Mouse (Mus musculus) hindbrain, embryonic 15.5 days (tissue): ENCODE measurements around the gene Notch4. TPM values are rescaled to one million over a fixed set of nuclear protein-coding genes. Genes with fewer than 3 reads are reported as not detected.

Experiments
- ATAC-seq: fragments of 200-750 bp; cut with Nextera tagmentation; 2 replicates; pipeline ENCODE4 v1.8.0; 2017; ENCODE audit warnings: low read depth, moderate number of reproducible peaks, moderate TSS enrichment; ENCODE audit not compliant: low FRiP score
- H3K27ac ChIP-seq: fragments of 300-500 bp; sonication (generic); replicated peaks from 2 replicates; pipeline ENCODE4 v1.5.1; 2015; ENCODE audit warnings: mild to moderate bottlenecking, inconsistent platforms
- H3K27me3 ChIP-seq: fragments of 300-500 bp; sonication (generic); 2 replicates; pipeline ENCODE4 v1.6.1; 2015; ENCODE audit warnings: control low read depth, inconsistent platforms
- H3K36me3 ChIP-seq: fragments of 300-500 bp; sonication (generic); 2 replicates; pipeline ENCODE4 v1.6.1; 2015; ENCODE audit warnings: control low read depth, inconsistent platforms
- H3K4me1 ChIP-seq: fragments of 300-500 bp; sonication (generic); replicated peaks from 2 replicates; pipeline ENCODE4 v1.6.1; 2015; ENCODE audit warnings: control low read depth, inconsistent platforms
- H3K4me2 ChIP-seq: fragments of 300-500 bp; sonication (generic); 2 replicates; pipeline ENCODE4 v1.6.1; 2015; ENCODE audit warnings: moderate library complexity, mild to moderate bottlenecking, inconsistent platforms
- H3K4me3 ChIP-seq: fragments of 300-500 bp; sonication (generic); 2 replicates; pipeline ENCODE4 v1.5.1; 2015; ENCODE audit warnings: mild to moderate bottlenecking, inconsistent platforms
- H3K9ac ChIP-seq: fragments of 300-500 bp; sonication (generic); 2 replicates; pipeline ENCODE4 v1.6.1; 2015; ENCODE audit warnings: inconsistent platforms
- H3K9me3 ChIP-seq: fragments of 300-500 bp; sonication (generic); 2 replicates; pipeline ENCODE4 v1.6.1; 2016; ENCODE audit warnings: control low read depth, inconsistent platforms
- WGBS: fragments of 180-500 bp; shearing (Covaris S2); methylation state at CpG from one replicate; pipeline ENCODE4 v1.1.7; 2015; 5-methylcytosine and 5-hydroxymethylcytosine counted together
- polyA plus RNA-seq: library from polyadenylated mRNA; unstranded; fragments of >200 nt; fragmentation: Nextera tagmentation; extraction: Ambion mirVana; gene quantifications from 2 replicates; pipeline ENCODE4 v1.2.1, GENCODE M21; 2015

The Notch4 gene
- polyA plus RNA-seq, 1 experiment from 2014 or later = 7.8 TPM

DNA sequence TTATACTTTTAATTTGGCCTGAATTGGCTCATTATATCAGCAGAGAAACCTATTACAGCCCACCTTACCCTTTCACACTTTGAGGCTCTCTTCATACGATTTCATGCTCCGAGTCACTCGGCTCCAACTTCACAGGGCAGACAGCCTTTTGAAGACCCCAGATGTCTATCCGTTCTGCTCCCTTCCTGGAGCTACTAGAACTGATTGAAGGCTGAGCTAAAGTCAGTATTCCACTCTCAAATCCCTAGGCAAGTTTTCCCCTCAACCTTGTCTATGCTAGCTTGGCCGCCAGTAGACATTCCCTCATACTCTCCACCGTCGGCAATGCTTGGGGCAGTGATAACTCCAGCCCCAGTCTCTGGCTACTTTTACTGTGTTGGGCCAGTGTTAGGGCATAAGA lies 25.1 kb downstream of the Notch4 start:
- Histone ChIP-seq H3K36me3 (no peaks in the 10 kb centered on the region), H3K27ac (no peak overlapping the region), H3K4me3 (no peak overlapping the region), H3K4me1 (peaks cover 65% of the 10 kb centered on the region), H3K9ac (no peak overlapping the region), H3K9me3 (no peaks in the 10 kb centered on the region), H3K27me3 (no peaks in the 10 kb centered on the region), H3K4me2 (no peak overlapping the region)
- 48% methylated on average over 7 of the region's 7 CpGs for WGBS
- no peak for ATAC-seq

DNA sequence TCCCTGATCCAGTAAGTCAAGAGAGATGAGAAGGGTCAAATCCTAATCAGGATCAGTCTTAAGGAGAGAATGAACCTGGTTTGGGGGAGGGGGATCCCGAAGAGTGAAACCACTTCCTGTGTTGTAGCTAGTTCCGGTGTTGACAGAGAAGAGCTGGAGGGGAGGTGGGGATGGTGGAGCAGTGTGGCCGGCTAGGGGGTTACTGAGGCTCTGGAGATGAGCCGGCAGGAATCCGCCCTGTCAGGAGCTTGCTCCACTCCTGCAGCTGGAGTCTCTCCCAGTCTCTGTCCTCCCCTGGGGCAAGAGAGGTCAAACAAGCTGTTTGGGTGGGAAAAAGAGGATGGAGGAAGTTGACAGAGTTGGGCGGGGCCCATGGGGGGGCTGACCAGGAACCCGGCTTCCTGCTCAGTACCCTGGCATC lies 25.6 kb downstream of the Notch4 start, which contains the start of gene Gpsm3:
Gpsm3 (plus strand) TSS at position 126 of the 421 bp plus-strand sequence.
- Histone ChIP-seq H3K4me2 (peak within 1 kb of the TSS; percentile 89), H3K4me3 (peak within 1 kb of the TSS; percentile 65; the same call in 1 of the 2 replicates), H3K9ac (peak within 1 kb of the TSS; percentile 14; the same call in 1 of the 2 replicates), H3K27me3 (no peaks in the 10 kb centered on the region), H3K27ac (peak within 1 kb of the TSS; percentile 10; the same call in 1 of the 2 replicates), H3K36me3 (peaks cover 4% of the 10 kb centered on the region; the same call in 1 of the 2 replicates), H3K9me3 (no peaks in the 10 kb centered on the region), H3K4me1 (peaks cover 70% of the 10 kb centered on the region)
- WGBS = 34% methylated on average over 7 of the region's 7 CpGs
- no peak for ATAC-seq

DNA sequence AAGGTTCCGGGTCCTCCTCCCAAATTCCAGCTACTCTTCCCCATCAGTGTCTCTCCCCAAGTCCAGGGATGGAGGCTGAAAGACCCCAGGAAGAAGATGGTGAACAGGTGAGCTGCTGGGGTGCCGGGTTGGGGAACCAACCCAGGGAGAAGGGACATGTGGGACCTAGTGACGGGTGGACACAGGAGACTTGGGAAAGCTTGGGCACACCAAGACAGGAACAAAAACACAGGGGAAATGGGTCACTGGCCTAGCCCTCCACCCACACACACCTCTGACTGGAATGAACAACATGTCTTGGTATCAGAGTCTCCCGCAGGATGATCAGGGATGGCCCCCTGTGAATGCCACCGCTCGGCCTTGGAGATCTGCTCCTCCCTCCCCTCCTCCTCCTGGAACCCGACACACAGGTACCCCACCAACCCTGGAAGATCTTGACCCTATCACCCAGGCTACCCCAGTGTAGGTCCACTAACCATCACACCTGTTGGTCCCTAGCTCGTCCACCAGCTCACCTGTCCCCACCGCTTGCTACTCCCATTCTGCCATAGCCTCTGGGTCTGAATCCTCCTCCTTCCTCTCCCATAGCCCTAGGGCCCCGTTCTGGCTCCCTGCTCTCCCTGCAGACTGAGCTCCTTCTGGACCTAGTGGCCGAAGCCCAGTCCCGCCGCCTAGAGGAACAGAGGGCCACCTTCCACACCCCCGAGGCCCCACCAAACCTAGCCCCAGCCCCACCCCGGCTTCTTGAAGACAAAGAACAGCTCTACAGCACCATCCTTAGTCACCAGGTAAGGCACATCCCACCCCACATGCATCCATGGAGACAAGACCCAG lies 26.3 kb downstream of the Notch4 start:
- no peak overlapping the region for H3K4me3 ChIP-seq
- H3K4me1 ChIP-seq = peaks cover 77% of the 10 kb centered on the region
- WGBS = 65% methylated on average over 15 of the region's 15 CpGs
- H3K9me3 ChIP-seq = no peaks in the 10 kb centered on the region
- peaks cover 9% of the 10 kb centered on the region; the same call in 1 of the 2 replicates for H3K36me3 ChIP-seq
- peak overlapping the region; percentile 89 for H3K4me2 ChIP-seq
- H3K27me3 ChIP-seq = no peaks in the 10 kb centered on the region
- H3K27ac ChIP-seq = peak overlapping the region; percentile 98; the same call in 1 of the 2 replicates
- H3K9ac ChIP-seq = no peak overlapping the region
- no peak for ATAC-seq

DNA sequence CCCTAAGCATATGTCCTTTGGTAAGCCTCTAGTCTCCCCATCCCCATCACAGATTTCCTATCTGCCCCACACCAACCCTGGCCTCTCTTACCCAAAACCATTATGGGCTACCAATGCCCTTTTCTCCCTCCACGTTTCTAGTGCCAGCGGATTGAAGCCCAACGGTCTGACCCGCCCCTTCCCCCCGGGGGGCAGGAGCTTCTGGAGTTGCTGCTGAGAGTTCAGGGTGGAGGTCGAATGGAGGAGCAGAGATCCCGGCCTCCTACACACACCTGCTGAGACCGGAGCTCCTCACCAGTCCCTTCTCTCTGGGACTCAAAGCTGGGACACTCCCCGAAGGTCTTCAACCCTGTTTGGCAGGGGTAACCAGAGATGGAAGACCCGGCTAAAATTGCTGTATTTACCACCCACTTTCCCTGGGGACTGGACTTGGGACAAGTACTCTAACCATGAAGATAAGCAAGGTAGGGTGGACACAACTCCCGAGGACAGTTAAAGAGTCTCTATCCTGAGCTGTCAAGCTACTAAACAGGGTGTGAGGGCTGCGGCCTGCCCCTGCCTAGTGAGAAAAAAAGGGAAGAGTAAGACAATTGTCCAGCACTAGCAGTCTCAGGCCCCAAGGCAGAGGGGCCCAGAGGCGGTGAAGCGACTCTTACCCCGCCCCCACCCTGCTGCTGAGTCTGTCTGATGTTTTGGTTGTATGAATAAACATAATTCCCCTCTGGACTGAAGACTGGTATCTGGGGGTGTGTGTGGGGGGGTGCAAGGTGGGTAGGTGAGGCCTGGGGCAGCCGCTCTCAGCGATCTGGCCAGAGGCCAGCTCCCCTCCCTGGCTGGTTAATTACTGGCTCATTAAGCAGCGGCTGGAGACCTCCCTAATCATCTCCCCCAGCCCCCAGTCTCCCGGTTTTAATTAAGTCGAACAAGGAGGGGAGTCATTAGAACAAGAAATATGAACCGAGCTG lies 27.2 kb downstream of the Notch4 start, which contains the start of gene Pbx2:
Pbx2 (plus strand) TSS at position 238 of the 965 bp plus-strand sequence.
- no peaks in the 10 kb centered on the region for H3K27me3 ChIP-seq
- H3K9ac ChIP-seq = peak within 1 kb of the TSS; percentile 95
- peak within 1 kb of the TSS; percentile 85 for H3K4me3 ChIP-seq
- WGBS = 1% methylated on average over 21 of the region's 21 CpGs
- peak within 1 kb of the TSS; percentile 98 for H3K27ac ChIP-seq
- peaks cover 17% of the 10 kb centered on the region for H3K36me3 ChIP-seq
- ATAC-seq = no peak
- H3K4me2 ChIP-seq = peak within 1 kb of the TSS; percentile 89
- no peaks in the 10 kb centered on the region for H3K9me3 ChIP-seq
- H3K4me1 ChIP-seq = peaks cover 72% of the 10 kb centered on the region

DNA sequence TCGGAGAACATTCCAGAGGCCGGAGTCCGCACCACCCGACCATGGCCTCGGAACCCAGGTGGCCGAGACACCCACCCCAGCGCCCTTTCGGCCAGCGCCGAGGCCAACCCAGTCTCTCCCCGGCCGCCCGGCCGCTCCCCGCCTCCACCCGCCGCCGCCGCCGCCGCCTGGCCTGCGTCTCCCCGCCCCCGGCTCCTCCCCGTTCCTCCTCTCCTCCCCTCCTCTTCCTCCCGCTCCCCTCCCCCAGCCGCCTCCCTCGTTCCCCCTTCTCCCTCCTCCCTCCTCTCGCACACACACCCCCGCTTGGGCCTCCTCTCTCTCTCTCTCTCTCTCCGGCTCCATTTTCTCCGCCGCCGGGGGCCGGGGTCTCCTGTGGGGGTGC lies 27.9 kb downstream of the Notch4 start:
- peak overlapping the region; percentile 98 for H3K27ac ChIP-seq
- H3K4me3 ChIP-seq = peak overlapping the region; percentile 85
- peaks cover 69% of the 10 kb centered on the region for H3K4me1 ChIP-seq
- ATAC-seq = peak; percentile 29
- H3K27me3 ChIP-seq = no peaks in the 10 kb centered on the region
- H3K36me3 ChIP-seq = peaks cover 17% of the 10 kb centered on the region
- peak overlapping the region; percentile 95 for H3K9ac ChIP-seq
- H3K4me2 ChIP-seq = peak overlapping the region; percentile 89
- WGBS = under 1% methylated on average over 27 of the region's 35 CpGs
- no peaks in the 10 kb centered on the region for H3K9me3 ChIP-seq

DNA sequence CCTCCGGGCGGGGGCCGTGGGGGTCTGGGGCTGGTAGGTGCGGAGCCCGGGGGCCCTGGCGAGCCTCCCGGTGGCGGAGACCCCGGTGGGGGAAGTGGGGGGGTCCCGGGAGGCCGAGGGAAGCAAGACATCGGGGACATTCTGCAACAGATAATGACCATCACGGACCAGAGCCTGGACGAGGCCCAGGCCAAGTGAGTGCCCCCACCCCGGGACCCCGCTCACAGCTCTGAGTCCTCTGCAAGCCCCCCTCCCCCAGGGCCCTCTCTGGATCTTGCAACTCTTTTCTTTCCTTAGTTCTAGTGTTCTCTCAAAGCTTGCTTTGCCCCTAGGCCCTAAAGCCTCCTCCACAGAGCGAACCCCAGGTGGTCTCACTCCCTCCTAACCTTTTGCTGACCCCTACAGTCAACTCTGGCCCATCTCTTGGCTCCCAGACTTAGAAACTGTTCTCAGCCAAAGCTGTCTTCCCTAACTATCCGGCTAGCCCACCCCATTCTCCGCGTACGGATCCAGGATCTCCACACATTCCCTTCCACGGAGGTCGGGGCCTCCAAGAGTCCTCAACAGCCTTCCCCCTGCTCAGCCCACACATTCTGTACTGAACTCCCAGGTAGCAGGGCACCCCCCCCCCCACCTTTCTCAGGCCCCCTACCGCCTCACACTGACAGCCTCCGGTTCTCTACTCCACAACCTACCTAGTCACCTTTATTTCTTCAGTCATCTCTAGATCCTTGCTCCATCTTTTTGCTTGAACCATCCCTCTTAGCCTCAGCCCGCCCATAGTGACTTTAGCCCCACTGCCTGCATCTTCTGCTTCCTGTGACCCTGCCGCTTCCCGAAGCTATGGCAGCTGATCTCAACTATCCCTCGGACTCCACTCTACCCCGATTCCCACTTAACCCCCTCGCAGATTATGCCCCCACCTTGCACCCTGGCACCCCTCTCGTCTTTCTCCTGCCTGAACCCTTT lies 28.8 kb downstream of the Notch4 start:
- Histone ChIP-seq H3K4me1 (peaks cover 67% of the 10 kb centered on the region), H3K27ac (peak overlapping the region; percentile 98), H3K27me3 (no peaks in the 10 kb centered on the region), H3K4me3 (peak overlapping the region; percentile 85), H3K9ac (peak overlapping the region; percentile 95), H3K4me2 (peak overlapping the region; percentile 89), H3K36me3 (peaks cover 17% of the 10 kb centered on the region), H3K9me3 (no peaks in the 10 kb centered on the region)
- WGBS = 2% methylated on average over 25 of the region's 32 CpGs
- peak; percentile 20; the same call in 1 of the 2 replicates for ATAC-seq

DNA sequence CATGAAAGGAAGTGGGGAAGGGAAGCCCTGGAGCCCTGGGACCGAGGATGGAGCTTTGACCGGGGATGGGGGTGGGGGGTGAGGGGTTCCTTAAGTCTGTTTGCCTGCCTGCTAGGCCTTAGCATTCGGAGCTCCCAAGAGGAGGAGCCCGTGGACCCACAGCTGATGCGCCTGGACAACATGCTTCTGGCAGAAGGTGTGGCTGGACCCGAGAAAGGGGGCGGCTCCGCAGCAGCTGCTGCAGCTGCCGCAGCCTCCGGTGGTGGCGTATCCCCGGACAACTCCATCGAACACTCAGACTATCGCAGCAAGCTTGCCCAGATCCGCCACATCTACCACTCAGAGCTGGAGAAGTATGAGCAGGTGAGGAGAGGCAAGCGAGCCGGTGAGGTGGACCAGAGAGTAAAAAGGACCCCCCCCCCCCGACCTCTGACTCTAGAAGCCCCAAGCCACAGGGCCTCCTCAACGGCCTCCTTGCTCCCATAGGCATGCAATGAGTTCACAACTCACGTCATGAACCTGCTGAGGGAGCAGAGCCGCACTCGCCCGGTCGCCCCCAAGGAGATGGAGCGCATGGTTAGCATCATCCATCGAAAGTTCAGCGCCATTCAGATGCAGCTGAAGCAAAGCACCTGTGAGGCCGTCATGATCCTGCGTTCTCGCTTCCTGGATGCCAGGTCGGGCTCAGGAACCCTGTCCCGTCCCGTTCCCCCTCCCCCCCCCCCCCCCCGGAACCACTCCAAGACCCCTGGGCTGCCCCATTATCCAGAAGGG lies 29.9 kb downstream of the Notch4 start:
- peak overlapping the region; percentile 85 for H3K4me3 ChIP-seq
- peak overlapping the region; percentile 89 for H3K4me2 ChIP-seq
- 47% methylated on average over 34 of the region's 34 CpGs for WGBS
- H3K4me1 ChIP-seq = peaks cover 57% of the 10 kb centered on the region
- ATAC-seq = no peak
- H3K27ac ChIP-seq = peak overlapping the region; percentile 98
- no peaks in the 10 kb centered on the region for H3K9me3 ChIP-seq
- no peaks in the 10 kb centered on the region for H3K27me3 ChIP-seq
- peak overlapping the region; percentile 95 for H3K9ac ChIP-seq
- peaks cover 17% of the 10 kb centered on the region for H3K36me3 ChIP-seq

DNA sequence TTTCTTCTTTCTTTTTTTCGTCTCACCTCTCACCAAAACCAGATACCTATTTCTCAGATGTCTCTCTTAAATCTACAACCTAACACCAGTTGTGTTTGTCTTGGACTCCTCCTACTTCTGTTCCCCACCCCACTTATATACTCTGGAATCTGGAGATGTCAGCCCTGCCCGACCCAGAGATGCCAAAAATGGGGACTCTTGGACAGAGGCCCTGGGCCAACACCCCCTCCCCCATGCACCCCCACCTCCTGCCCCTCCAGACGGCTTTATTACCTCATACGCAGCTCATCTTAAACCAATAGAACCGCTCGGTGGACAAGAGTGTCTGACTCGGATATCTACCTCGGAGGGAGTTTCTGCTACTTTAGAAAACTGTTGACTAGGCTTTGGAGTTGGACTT lies 32.0 kb downstream of the Notch4 start:
- no peak overlapping the region for H3K27ac ChIP-seq
- H3K4me3 ChIP-seq = no peak overlapping the region
- H3K27me3 ChIP-seq = no peaks in the 10 kb centered on the region
- H3K9ac ChIP-seq = no peak overlapping the region
- 78% methylated on average over 8 of the region's 8 CpGs for WGBS
- peaks cover 26% of the 10 kb centered on the region for H3K36me3 ChIP-seq
- no peak overlapping the region for H3K4me2 ChIP-seq
- no peaks in the 10 kb centered on the region for H3K9me3 ChIP-seq
- no peak for ATAC-seq
- H3K4me1 ChIP-seq = peaks cover 39% of the 10 kb centered on the region

DNA sequence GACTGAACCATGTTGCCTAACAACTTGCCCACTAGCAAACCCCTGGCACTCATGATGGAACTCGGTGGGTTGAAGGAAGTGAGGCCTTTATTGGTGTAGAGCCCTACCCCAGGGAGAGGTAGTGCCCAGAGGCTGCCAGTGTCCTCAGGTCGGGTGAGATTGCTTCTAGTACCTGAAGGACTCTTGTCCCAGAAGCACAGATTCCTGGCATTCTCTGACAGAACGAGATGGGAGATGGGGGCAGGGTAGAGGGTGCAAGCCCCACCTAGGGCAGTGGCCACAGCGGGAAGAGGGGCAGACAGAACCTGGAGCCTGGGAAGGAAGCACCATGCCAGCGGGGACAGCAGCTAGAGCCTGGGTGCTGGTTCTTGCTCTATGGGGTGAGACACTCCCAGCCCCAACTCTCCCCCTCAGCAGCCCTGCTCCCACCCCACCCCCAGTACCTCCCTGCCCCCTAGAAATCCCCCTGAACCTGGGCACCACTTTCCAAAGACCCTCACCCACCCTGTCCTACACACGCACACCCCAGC lies 33.6 kb downstream of the Notch4 start, which contains the start of gene Ager:
Ager (plus strand) TSS at position 297 of the 530 bp plus-strand sequence.
- Histone ChIP-seq H3K9me3 (no peaks in the 10 kb centered on the region), H3K27ac (no peak within 1 kb of the TSS)
- ATAC-seq = no peak

DNA sequence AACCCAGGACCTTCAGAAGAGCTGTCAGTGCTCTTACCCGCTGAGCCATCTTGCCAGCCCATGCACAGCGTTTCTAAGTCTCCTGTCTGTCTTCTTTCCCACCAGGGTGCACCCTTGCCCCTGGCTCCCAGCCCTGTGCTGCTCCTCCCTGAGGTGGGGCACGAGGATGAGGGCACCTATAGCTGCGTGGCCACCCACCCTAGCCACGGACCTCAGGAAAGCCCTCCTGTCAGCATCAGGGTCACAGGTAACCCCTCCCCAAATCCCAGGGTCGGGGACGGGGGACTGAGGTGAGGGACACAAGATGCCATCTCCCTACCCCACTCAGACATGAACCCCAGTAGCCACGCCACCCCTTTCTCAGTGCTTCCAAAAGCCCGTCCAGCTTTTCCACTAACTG lies 35.8 kb downstream of the Notch4 start:
- Histone ChIP-seq H3K27me3 (no peaks in the 10 kb centered on the region), H3K9ac (no peak overlapping the region), H3K4me2 (no peak overlapping the region), H3K27ac (no peak overlapping the region), H3K9me3 (no peaks in the 10 kb centered on the region), H3K4me1 (peaks cover 29% of the 10 kb centered on the region), H3K36me3 (peaks cover 25% of the 10 kb centered on the region), H3K4me3 (no peak overlapping the region)
- no peak for ATAC-seq
- WGBS = 74% methylated on average over 9 of the region's 9 CpGs

More for the DNA sequence above, 33.6 kb downstream of the Notch4 start, which contains the start of gene Ager:
- H3K9ac ChIP-seq = no peak within 1 kb of the TSS
- peaks cover 31% of the 10 kb centered on the region for H3K36me3 ChIP-seq
- peaks cover 41% of the 10 kb centered on the region for H3K4me1 ChIP-seq
- no peak within 1 kb of the TSS for H3K4me3 ChIP-seq
- H3K4me2 ChIP-seq = no peak within 1 kb of the TSS
- H3K27me3 ChIP-seq = no peaks in the 10 kb centered on the region
- 31% methylated on average over 6 of the region's 6 CpGs for WGBS
